Mouse (Mus musculus) spleen, adult 2 months (tissue): ENCODE measurements around the gene Nthl1. TPM values are rescaled to one million over a fixed set of nuclear protein-coding genes. Genes with fewer than 3 reads are reported as not detected.
"Not testable (repeated sequence)": the region's sequence is repeated elsewhere in the genome, so short reads cannot be mapped to it uniquely, and the experiment has no call there.

ENCODE experiments used
- DNase-seq, 2 experiments: peaks; one replicate each; pipeline versions ENCODE4 v3.0.0 to v3.0.0-alpha.2; 2012 to 2021; ENCODE audit warnings: low spot score in 2 of 2, low read depth in 1 of 2
- H3K27ac ChIP-seq: fragments of 200-500 bp; 2 replicates; pipeline ENCODE4 v1.5.1; 2012; ENCODE audit warnings: low read length, inconsistent platforms; ENCODE audit not compliant: insufficient read depth
- H3K27me3 ChIP-seq: fragments of 200-500 bp; 2 replicates; pipeline ENCODE4 v1.6.1; 2012; ENCODE audit warnings: mild to moderate bottlenecking, moderate library complexity, low read length, inconsistent platforms; ENCODE audit not compliant: control insufficient read depth, insufficient read depth
- H3K36me3 ChIP-seq: fragments of 200-500 bp; 2 replicates; pipeline ENCODE4 v1.6.1; 2012; ENCODE audit warnings: mild to moderate bottlenecking, low read length, inconsistent platforms; ENCODE audit not compliant: control insufficient read depth, insufficient read depth
- H3K4me1 ChIP-seq: fragments of 200-500 bp; 2 replicates; pipeline ENCODE4 v1.6.1; 2011; ENCODE audit warnings: inconsistent platforms; ENCODE audit not compliant: control insufficient read depth, insufficient read depth, insufficient read length
- H3K4me3 ChIP-seq: fragments of 200-500 bp; 2 replicates; pipeline ENCODE4 v1.5.1; 2011; ENCODE audit warnings: mild to moderate bottlenecking, inconsistent platforms; ENCODE audit not compliant: insufficient read depth, insufficient read length; ENCODE audit errors: extremely low read depth
- CTCF ChIP-seq: fragments of 200-500 bp; IDR thresholded peaks from 2 replicates; pipeline ENCODE4 v1.5.1; 2011; ENCODE audit warnings: mild to moderate bottlenecking, inconsistent platforms; ENCODE audit not compliant: insufficient read depth, insufficient read length, insufficient replicate concordance; ENCODE audit errors: extremely low read depth
- POLR2A ChIP-seq: fragments of 200-500 bp; IDR thresholded peaks from 2 replicates; pipeline ENCODE4 v1.6.1; 2011; ENCODE audit warnings: low read depth, low read length, inconsistent platforms
- WGBS: fragments of 180-500 bp; shearing (Covaris S2); methylation state at CpG from one replicate; pipeline ENCODE4 v1.1.7; 2018; 5-methylcytosine and 5-hydroxymethylcytosine counted together
- polyA plus RNA-seq: library from polyadenylated mRNA; depleted of rRNA; stranded (reverse); fragments of >200 nt; gene quantifications from 2 replicates; pipeline ENCODE4 v1.2.3, GENCODE M21; 2012

Gene Nthl1
- polyA plus RNA-seq, 1 experiment, result 8.1 TPM

DNA sequence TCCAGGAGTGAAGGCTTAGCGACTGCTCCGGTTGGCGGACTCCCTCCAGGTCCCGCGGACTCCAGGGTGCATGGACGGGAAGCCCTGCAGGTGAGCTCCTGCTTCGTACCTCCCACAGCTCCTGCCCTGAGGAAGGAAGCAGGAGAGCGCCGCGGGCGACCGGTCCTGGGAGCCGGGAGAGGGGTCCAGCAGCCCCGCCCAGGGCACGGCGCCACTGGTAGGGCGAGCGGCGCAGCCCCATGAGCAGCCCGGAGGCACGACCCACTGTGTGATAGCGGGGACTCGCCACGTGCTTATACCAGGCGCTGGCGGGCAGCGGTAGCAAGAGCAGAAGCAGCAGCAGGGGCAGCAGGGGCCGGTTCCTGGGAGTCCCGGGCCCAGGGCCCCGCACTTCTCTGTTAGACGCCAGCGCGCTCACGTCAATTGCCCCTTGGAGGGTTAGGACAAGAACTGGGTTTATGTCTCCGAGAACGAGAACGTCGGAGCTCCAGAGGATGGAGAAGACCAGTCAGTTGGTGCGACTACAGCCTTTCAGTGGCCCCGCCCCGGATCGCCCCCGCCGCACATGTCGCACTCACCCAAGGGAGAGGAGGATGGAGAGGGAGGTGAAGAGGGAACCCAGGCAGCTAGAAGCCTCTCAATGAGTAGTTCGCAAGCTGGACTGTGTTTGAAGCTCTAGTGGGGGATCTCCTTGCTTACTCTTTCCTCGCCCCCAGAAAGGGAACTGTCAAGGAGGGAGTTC, 25.7 kb downstream of the Nthl1 start, which contains the start of gene Npw:
Gene Npw, minus strand, starts transcription at position 441 of the 742 bp plus-strand sequence.
- no peak for DNase-seq
- H3K4me1 ChIP-seq, result peaks cover 6% of the 10 kb centered on the region; the same call in 1 of the 2 replicates
- no peaks in the 10 kb centered on the region for H3K36me3 ChIP-seq
- H3K27ac ChIP-seq, result no peak within 1 kb of the TSS
- WGBS, result 6% methylated on average over 47 of the region's 47 CpGs
- peaks cover 10% of the 10 kb centered on the region for H3K27me3 ChIP-seq
- TF ChIP-seq CTCF (no peak), POLR2A (no peak)
- peak within 1 kb of the TSS; percentile 26; the same call in 1 of the 2 replicates for H3K4me3 ChIP-seq

DNA sequence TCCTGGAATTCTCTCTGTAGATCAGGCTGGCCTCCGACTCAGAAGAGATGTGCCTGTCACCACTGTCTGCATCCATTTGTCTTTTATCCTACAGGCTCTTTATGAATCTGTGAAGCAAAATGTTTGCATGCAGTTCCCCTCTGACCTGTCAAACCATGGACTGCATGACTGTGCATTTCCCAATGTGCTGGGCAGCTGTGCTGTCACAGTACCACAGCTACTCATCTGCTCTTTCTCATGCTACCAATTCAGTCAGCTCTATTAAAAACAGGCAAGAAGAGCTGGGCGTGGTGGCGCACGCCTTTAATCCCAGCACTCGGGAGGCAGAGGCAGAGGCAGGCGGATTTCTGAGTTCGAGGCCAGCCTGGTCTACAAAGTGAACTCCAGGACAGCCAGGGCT, 34.5 kb downstream of the Nthl1 start:
- not testable (repeated sequence) for H3K27me3 ChIP-seq, H3K4me3 ChIP-seq, DNase-seq, H3K27ac ChIP-seq, H3K36me3 ChIP-seq
- 78% methylated on average over 7 of the region's 7 CpGs for WGBS
- H3K4me1 ChIP-seq, result peaks cover 10% of the 10 kb centered on the region; the same call in 1 of the 2 replicates

DNA sequence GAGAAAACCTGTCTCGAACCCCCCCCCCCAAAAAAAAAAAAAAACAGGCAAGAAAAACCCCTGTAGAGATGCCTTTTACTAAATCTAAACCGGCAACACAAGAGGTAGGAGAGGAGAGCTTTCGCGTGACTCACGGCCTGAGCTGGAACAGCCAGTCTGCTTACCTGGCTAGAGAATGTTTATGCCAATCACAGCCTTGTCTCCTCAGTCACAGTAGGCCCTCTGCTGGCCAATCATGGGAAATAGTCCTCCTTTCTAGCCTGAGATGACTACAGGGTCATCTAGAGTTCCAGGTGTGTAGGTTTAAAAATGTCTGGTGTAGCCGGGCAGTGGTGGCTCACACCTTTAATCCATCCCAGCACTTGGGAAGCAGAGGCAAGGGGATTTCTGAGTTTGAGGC, 34.9 kb downstream of the Nthl1 start:
- TF ChIP-seq POLR2A (no peak), CTCF (peak; percentile 41; the same call in 1 of the 2 replicates)
- Histone ChIP-seq H3K4me3 (no peak overlapping the region), H3K4me1 (peaks cover 12% of the 10 kb centered on the region; the same call in 1 of the 2 replicates), H3K27me3 (no peaks in the 10 kb centered on the region), H3K36me3 (no peaks in the 10 kb centered on the region), H3K27ac (no peak overlapping the region)
- peak; percentile 52 to 71 for DNase-seq
- 17% methylated on average over 6 of the region's 6 CpGs for WGBS

DNA sequence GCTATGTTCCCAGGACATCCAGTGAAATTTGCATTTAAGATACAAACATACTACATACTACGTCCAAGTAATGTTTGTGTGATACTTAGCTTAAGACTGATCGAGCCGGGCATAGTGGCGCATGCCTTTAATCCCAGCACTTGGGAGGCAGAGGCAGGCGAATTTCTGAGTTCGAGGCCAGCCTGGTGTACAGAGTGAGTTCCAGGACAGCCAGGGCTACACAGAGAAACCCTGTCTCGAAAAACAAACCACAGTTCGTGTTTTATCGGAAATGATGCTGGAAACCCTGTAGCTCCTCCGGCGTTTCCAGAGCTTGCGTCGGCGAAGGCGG, 36.7 kb downstream of the Nthl1 start:
- Histone ChIP-seq H3K4me1 (peaks cover 12% of the 10 kb centered on the region; the same call in 1 of the 2 replicates), H3K27ac (peak overlapping the region; percentile 46; the same call in 1 of the 2 replicates), H3K4me3 (peak overlapping the region; percentile 49)
- H3K36me3 ChIP-seq, H3K27me3 ChIP-seq, DNase-seq: not testable (repeated sequence)
- WGBS, result 8% methylated on average over 15 of the region's 15 CpGs

DNA sequence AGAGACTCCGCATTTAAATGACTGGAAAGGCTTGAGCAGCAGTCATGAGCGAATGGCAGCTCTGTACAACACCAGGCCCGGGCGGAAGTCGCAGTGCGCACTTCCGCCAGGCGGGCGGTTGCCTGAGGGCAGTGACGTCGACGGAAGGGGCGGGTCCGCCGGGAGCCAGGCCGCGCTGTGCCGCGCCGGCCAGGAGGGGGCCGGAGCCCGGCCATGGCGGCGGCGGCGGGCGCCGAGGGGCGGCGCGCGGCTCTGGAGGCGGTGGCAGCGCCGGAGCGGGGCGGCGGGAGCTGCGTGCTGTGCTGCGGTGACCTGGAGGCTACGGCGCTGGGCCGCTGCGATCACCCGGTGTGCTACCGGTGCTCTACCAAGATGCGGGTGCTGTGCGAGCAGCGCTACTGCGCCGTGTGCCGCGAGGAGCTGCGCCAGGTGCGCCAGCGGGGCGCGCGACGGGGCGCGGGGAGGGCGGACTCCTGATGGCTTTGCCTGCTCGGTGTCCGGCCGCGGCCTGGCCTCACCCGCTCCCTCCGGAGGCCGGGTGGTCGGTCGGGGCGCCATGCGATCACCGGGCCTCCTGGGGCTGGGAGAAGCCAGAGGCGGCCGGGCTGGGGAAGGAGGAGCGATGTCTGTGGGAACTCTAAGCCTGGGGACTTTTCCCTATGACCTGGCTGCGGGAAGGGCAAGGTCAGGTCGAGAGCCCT, 37.2 kb downstream of the Nthl1 start, which contains the start of gene Zfp598:
Gene Zfp598, plus strand, starts transcription at position 143 of the 701 bp plus-strand sequence.
- Histone ChIP-seq H3K27ac (peak within 1 kb of the TSS; percentile 58), H3K36me3 (no peaks in the 10 kb centered on the region), H3K27me3 (no peaks in the 10 kb centered on the region), H3K4me3 (peak within 1 kb of the TSS; percentile 76), H3K4me1 (peaks cover 12% of the 10 kb centered on the region; the same call in 1 of the 2 replicates)
- peak; percentile 41; the same call in 1 of the 2 replicates for TF ChIP-seq POLR2A
- TF ChIP-seq CTCF, result no peak
- peak; percentile 86 to 94 for DNase-seq
- WGBS, result 1% methylated on average over 76 of the region's 80 CpGs

DNA sequence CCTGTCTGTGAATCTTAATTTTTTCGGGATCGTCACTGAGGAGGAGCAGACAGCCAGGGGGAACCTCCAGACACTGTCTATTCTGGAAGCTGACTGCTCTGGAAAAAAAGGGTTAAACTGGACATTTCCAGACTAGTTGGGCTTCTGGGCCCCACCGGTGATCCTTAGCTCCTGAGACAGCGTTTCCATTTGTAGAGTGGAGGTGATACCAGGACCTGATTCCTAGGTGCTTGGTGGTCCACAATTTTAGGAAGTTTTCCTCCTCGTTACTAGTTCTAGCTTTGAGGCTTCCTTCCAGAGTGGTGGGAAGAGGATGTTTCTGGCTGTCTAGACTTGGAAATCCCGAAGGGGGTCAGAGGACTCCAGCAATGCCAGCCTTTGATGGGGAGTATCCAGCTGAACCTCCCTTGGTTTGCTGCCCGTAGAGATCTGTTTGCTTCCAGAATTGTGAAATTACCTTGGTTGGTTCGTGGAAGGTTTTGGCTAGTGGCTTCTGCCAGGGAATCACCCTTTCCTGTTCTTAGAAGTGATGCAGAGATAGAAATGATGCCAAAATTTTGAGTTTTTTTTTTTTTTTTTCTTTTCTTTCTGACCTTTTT, 37.9 kb downstream of the Nthl1 start:
- H3K4me1 ChIP-seq, result peaks cover 12% of the 10 kb centered on the region; the same call in 1 of the 2 replicates
- no peaks in the 10 kb centered on the region for H3K27me3 ChIP-seq
- no peak overlapping the region for H3K27ac ChIP-seq
- H3K36me3 ChIP-seq, result no peaks in the 10 kb centered on the region
- WGBS, result 11% methylated on average over 8 of the region's 8 CpGs
- peak overlapping the region; percentile 76 for H3K4me3 ChIP-seq
- no peak for DNase-seq
- TF ChIP-seq CTCF (no peak), POLR2A (no peak)
